Mouse (Mus musculus) kidney, adult 2 months (tissue): ENCODE measurements around the gene Tnip2. TPM values are rescaled to one million over a fixed set of nuclear protein-coding genes. Genes with fewer than 3 reads are reported as not detected.
A peak's percentile ranks its signal among the peaks of the same experiment; 100 is the strongest.

Experiments used
- DNase-seq: peaks from one replicate; pipeline ENCODE4 v3.0.0; 2021
- H3K27ac ChIP-seq: fragments of 200-500 bp; 2 replicates; pipeline ENCODE4 v1.5.1; 2012; ENCODE audit warnings: low read depth, low read length, control low read depth, inconsistent platforms; ENCODE audit not compliant: insufficient read depth
- H3K27me3 ChIP-seq: fragments of 200-500 bp; replicated peaks from 2 replicates; pipeline ENCODE4 v1.6.1; 2012; ENCODE audit warnings: mild to moderate bottlenecking, moderate library complexity, low read length, inconsistent platforms; ENCODE audit not compliant: control insufficient read depth, insufficient read depth
- H3K36me3 ChIP-seq: fragments of 200-500 bp; 2 replicates; pipeline ENCODE4 v1.6.1; 2012; ENCODE audit warnings: mild to moderate bottlenecking, moderate library complexity, low read length, inconsistent platforms; ENCODE audit not compliant: control insufficient read depth, insufficient read depth
- H3K4me1 ChIP-seq: fragments of 200-500 bp; 2 replicates; pipeline ENCODE4 v1.6.1; 2011; ENCODE audit warnings: low read length; ENCODE audit not compliant: control insufficient read depth, insufficient read depth
- H3K4me3 ChIP-seq: fragments of 200-500 bp; 2 replicates; pipeline ENCODE4 v1.5.1; 2011; ENCODE audit warnings: mild to moderate bottlenecking, low read depth, low read length, control low read depth; ENCODE audit not compliant: insufficient read depth
- CTCF ChIP-seq: fragments of 200-500 bp; conservative IDR thresholded peaks from 2 replicates; pipeline ENCODE4 v1.5.1; 2011; ENCODE audit warnings: low read depth, mild to moderate bottlenecking, control low read depth, low read length, moderate library complexity, mixed read lengths; ENCODE audit not compliant: insufficient read depth, insufficient read length
- POLR2A ChIP-seq: fragments of 200-500 bp; IDR thresholded peaks from one replicate; pipeline ENCODE4 v1.6.1; 2011; ENCODE audit warnings: low read depth, low read length, control low read depth
- WGBS: fragments of 180-500 bp; shearing (Covaris S2); methylation state at CpG from one replicate; pipeline ENCODE4 v1.1.7; 2018; 5-methylcytosine and 5-hydroxymethylcytosine counted together
- polyA plus RNA-seq: library from polyadenylated mRNA; depleted of rRNA; stranded (reverse); fragments of >200 nt; gene quantifications from 2 replicates; pipeline ENCODE4 v1.2.3, GENCODE M21; 2012

Tnip2 gene
- polyA plus RNA-seq, 1 experiment = 11.4 TPM

- DNase-seq = no peak
- Histone ChIP-seq H3K4me1 (no peaks in the 10 kb centered on the region), H3K36me3 (no peaks in the 10 kb centered on the region), H3K4me3 (no peak overlapping the region), H3K27ac (no peak overlapping the region), H3K27me3 (no peaks in the 10 kb centered on the region)
- TF ChIP-seq POLR2A = no peak
- TF ChIP-seq CTCF = no peak
- 86% methylated on average over 1 of the region's 1 CpGs for WGBS
These were observed 28.4 kb upstream of the Tnip2 start for GRCm38 (mm10) chr5:34542166-34542565.

GRCm38 (mm10) chr5:34539121-34539520, 25.3 kb upstream of the Tnip2 start:
- no peak for DNase-seq
- H3K27ac ChIP-seq = no peak overlapping the region
- H3K4me3 ChIP-seq = no peak overlapping the region
- peaks cover 8% of the 10 kb centered on the region; the same call in 1 of the 2 replicates for H3K4me1 ChIP-seq
- no peaks in the 10 kb centered on the region for H3K27me3 ChIP-seq
- H3K36me3 ChIP-seq = no peaks in the 10 kb centered on the region
- WGBS = 92% methylated on average over 2 of the region's 2 CpGs
- TF ChIP-seq CTCF (no peak), POLR2A (no peak)

GRCm38 (mm10) chr5:34538527-34538926, 24.7 kb upstream of the Tnip2 start:
- TF ChIP-seq POLR2A (no peak), CTCF (peak; percentile 50)
- WGBS = 37% methylated on average over 5 of the region's 5 CpGs
- H3K27ac ChIP-seq = no peak overlapping the region
- peaks cover 8% of the 10 kb centered on the region; the same call in 1 of the 2 replicates for H3K4me1 ChIP-seq
- H3K36me3 ChIP-seq = no peaks in the 10 kb centered on the region
- DNase-seq = peak; percentile 24
- no peaks in the 10 kb centered on the region for H3K27me3 ChIP-seq
- H3K4me3 ChIP-seq = no peak overlapping the region

GRCm38 (mm10) chr5:34538079-34538478, 24.3 kb upstream of the Tnip2 start:
- peaks cover 12% of the 10 kb centered on the region; the same call in 1 of the 2 replicates for H3K4me1 ChIP-seq
- H3K36me3 ChIP-seq = no peaks in the 10 kb centered on the region
- no peaks in the 10 kb centered on the region for H3K27me3 ChIP-seq
- TF ChIP-seq POLR2A (no peak), CTCF (no peak)
- WGBS = 55% methylated on average over 7 of the region's 7 CpGs
- H3K4me3 ChIP-seq = no peak overlapping the region
- peak; percentile 6 for DNase-seq
- H3K27ac ChIP-seq = no peak overlapping the region

GRCm38 (mm10) chr5:34535831-34536230, 22.0 kb upstream of the Tnip2 start:
- Histone ChIP-seq H3K36me3 (no peaks in the 10 kb centered on the region), H3K4me1 (peaks cover 33% of the 10 kb centered on the region), H3K27ac (peak overlapping the region; percentile 8; the same call in 1 of the 2 replicates), H3K27me3 (no peaks in the 10 kb centered on the region), H3K4me3 (no peak overlapping the region)
- DNase-seq = no peak
- TF ChIP-seq CTCF (no peak), POLR2A (no peak)
- 82% methylated on average over 7 of the region's 7 CpGs for WGBS

GRCm38 (mm10) chr5:34534776-34535581, 21.2 kb upstream of the Tnip2 start:
- peak overlapping the region; percentile 8; the same call in 1 of the 2 replicates for H3K27ac ChIP-seq
- WGBS = 51% methylated on average over 5 of the region's 5 CpGs
- DNase-seq = peak; percentile 69

GRCm38 (mm10) chr5:34533820-34534219, 20.0 kb upstream of the Tnip2 start:
- TF ChIP-seq CTCF = no peak
- TF ChIP-seq POLR2A = no peak
- H3K4me3 ChIP-seq = no peak overlapping the region
- 78% methylated on average over 3 of the region's 3 CpGs for WGBS
- H3K27me3 ChIP-seq = no peaks in the 10 kb centered on the region
- H3K27ac ChIP-seq = peak overlapping the region; percentile 13; the same call in 1 of the 2 replicates
- H3K36me3 ChIP-seq = no peaks in the 10 kb centered on the region
- peaks cover 49% of the 10 kb centered on the region for H3K4me1 ChIP-seq
- DNase-seq = no peak

More at GRCm38 (mm10) chr5:34534776-34535581, 21.2 kb upstream of the Tnip2 start:
- Histone ChIP-seq H3K4me1 (peaks cover 42% of the 10 kb centered on the region), H3K27me3 (no peaks in the 10 kb centered on the region), H3K4me3 (no peak overlapping the region), H3K36me3 (no peaks in the 10 kb centered on the region)
- TF ChIP-seq POLR2A (no peak), CTCF (no peak)
